Mouse (Mus musculus) brain, embryonic 14.5 days (tissue): ENCODE measurements around the gene Hist1h3h.

Experiments
- CTCF ChIP-seq: fragments of 200-500 bp; IDR thresholded peaks from 2 replicates; pipeline ENCODE4 v1.5.1; 2012; ENCODE audit warnings: inconsistent platforms, mild to moderate bottlenecking, moderate library complexity, borderline replicate concordance; ENCODE audit not compliant: insufficient read depth, insufficient read length; ENCODE audit errors: extremely low read depth
- POLR2A ChIP-seq: fragments of 200-500 bp; IDR thresholded peaks from 2 replicates; pipeline ENCODE4 v1.6.1; 2012; ENCODE audit warnings: mild to moderate bottlenecking, inconsistent platforms, borderline replicate concordance; ENCODE audit not compliant: poor library complexity, insufficient read depth, insufficient read length, severe bottlenecking; ENCODE audit errors: extremely low read depth

GRCm38 (mm10) chr13:21710821-21711525 is 6.5 kb upstream of the Hist1h3h start:
- TF ChIP-seq CTCF (no peak), POLR2A (no peak)
